Mouse (Mus musculus) NIH3T3 (cell line): ENCODE measurements at regions not wholly inside any gene's neighbourhood (a gene's known extent, or its start where the extent isn't known, plus 50 kb on each side); places are given as distances from the start of the nearest gene placed in this dataset.
A peak's percentile ranks its signal among the peaks of the same experiment; 100 is the strongest.

Experiments used
- DNase-seq: peaks from one replicate; pipeline ENCODE4 v3.0.0-alpha.2; 2012; ENCODE audit warnings: low read depth

GRCm38 (mm10) chr5:46488140-46488942 is 630.9 kb upstream of the Lcorl start:
- no peak for DNase-seq

- DNase-seq, result no peak
Observed at GRCm38 (mm10) chr5:46486740-46487326, 629.4 kb upstream of the Lcorl start.

DNA sequence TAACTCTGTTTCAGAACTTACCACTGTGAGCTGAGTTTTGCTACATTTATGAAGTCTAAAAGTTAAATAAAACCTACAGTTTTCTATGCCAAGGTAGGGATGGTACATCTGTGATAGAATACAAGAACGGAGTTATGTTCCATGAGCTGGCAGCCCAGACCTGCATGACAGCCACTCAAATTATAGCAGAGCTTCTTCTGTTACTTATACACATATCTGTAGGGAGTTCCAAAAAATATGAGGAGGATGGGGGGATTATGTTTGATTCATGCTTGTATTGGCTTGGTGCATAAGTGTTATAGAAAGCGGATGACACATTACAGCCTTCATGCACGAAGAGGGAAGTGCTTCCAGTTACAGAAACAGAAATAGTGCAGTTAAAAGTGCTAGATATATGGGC is 598.9 kb upstream of the Lcorl start:
- no peak for DNase-seq

DNA sequence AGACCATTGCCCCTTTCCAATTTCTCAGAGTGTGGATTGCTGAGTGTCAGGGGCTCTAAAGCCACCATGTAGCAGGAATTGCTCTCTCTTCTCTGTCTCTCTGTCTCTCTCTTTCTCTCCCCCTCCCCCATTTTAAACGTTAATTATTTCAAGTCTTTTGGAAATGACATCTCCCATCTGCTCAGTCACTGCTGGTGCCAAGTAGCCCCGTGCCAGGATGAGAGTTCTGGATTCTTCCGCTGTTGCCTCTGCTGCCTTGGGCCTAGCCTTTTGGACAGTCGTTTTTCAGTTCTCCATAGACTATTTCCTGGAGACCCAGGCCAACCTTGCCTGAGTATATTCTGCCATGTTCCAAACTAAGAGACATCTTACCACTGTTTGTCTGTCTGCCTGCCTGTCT is 590.9 kb upstream of the Lcorl start:
- no peak for DNase-seq

GRCm38 (mm10) chr5:46445844-46446243 is 588.4 kb upstream of the Lcorl start:
- no peak for DNase-seq

DNA sequence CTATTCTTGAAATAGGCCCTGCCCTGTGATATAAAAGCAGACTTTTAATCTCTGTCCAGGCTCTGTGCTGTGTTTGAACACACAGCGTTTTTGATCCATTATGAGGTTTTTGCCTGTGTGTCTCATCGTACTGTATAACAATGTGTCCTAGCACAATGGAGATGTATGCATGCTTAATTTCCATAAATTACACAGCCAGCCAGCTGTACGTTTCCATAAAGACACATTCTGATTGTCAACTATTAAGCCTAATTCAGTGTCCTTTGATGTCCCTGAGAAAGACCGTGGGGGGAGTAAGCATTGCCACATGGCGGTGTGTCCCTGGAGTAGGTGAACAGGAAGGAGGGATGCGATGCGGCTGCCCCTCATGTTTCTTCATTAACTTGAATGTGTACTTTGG is 587.7 kb upstream of the Lcorl start:
- no peak for DNase-seq

DNA sequence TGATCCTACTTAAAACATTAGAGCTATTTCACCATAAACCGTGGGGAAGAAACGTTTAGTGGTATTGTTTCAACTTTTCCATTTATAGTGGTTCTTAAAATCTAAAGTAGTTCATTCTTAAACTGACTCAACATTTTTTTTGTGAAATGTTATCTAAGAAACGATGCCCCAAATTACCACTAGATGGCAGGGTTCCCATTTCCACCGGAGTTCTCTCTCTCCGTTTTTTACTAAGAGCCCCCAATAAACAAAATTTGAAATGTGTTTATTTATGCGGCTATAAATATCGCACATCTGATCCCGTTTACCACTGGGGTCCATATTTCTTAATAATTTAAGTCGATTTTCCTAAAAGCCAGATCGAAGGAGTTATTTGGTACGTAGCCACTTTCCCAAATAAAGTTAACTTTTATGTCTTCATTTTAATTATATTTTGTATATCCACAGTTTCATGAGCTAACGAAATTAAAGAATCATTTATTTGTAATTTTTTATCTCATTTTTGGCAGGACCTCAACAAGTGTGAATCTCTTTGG is 586.5 kb upstream of the Lcorl start:
- peak; percentile 66 for DNase-seq

GRCm38 (mm10) chr5:46442600-46443248 is 585.3 kb upstream of the Lcorl start:
- no peak for DNase-seq

DNA sequence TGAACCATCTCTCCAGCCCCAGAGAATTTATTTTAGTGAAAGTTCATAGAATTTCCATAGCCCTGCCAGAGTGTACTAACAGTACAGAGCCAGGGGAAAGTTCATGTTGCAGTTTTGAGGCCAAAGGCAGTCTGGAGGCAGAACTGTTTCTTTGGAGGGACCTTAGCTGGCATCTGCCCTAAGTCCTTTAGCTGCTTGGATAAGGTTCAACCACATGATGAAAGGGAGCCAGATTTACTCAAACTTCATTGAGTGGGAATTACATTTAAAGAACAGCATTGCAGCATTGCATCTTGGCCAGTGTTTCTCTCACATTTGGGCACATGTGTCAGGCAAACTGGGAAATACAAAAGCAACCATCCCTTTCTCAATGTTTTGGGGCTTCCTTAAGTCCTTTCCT is 584.3 kb upstream of the Lcorl start:
- no peak for DNase-seq

DNA sequence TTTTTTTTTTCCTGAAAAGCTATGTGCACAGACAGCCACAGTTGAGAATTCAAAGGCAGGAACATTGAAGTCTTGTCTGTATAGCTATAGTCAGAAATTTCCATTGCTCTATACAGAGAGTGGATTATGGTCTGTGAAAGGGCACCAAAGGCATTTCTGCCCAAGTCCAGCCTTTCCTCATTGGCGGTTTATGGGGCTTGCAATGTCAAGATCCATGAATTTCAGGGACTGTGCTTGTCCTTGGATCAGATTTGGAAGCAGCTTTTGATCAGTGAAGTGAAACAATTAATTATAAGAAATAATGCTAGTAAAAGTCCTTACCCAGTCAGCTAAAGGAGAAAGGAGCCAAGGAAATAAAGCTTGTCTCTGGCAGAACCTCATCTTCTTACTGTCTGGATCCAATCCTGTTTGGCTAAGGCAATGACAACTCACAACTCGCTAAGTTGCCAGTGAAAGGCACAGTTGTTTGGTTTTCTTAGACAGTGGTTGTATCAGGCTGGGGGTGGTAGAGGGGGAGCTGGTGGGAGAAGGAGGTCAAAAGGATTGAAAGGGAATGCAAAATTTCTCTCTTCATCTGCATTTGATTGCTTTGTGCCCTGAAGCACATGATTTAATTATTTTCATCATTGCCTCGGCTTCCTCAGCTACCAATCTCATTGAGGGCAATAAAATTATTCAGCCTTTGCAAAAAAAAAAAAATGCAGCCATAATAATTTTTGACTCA is 574.4 kb upstream of the Lcorl start:
- DNase-seq, result no peak

- no peak for DNase-seq
Observed at GRCm38 (mm10) chr5:46422738-46423137, 565.3 kb upstream of the Lcorl start.

GRCm38 (mm10) chr5:46406969-46407368 is 549.6 kb upstream of the Lcorl start:
- DNase-seq, result no peak

GRCm38 (mm10) chr5:46406404-46406803 is 549.0 kb upstream of the Lcorl start:
- peak; percentile 21 for DNase-seq

DNA sequence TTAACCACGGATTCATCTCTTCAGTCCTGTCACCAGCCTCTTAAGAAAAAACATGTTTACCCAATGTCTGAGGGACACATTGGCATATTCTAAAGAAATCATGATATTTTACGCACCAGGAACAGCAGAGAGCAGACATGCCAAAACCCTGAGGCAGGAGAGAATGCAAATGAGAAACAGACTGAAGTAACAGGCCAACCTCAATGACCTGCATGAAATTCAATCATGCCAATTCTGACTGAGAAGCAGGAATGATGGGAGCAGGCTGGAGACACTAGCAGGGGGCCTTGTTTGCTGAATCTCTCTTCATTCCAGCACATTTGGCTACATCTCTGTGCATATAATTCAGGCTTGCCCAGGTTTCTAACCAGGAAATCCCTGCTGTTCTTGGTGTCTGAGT is 529.2 kb upstream of the Lcorl start:
- DNase-seq, result no peak

DNA sequence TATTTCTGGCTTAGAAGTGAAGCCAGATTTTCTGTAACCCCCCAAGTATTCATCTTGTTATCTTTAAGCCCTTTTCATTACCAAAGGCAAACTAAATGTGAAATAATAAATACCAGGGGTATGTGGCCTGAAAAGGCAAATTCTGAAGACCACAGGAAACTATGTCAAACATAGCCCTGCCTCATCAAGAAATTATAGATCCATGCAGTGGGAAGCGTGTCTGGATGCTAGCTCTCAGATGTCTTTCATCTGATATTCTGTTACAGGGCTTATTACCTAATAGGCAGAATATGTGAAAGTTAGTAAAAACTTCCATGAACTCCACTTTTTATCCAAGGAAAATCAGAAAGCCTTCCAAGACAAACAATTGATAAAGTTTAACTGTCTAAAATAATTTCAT is 509.9 kb upstream of the Lcorl start:
- DNase-seq, result no peak

- peak; percentile 37 for DNase-seq
Observed at GRCm38 (mm10) chr5:46363661-46364060, 506.2 kb upstream of the Lcorl start.

GRCm38 (mm10) chr5:46361637-46362036 is 504.2 kb upstream of the Lcorl start:
- no peak for DNase-seq

- no peak for DNase-seq
Observed at GRCm38 (mm10) chr5:46348448-46348847, 491.0 kb upstream of the Lcorl start.

- peak; percentile 83 for DNase-seq
Observed at GRCm38 (mm10) chr5:46347368-46348083, 490.1 kb upstream of the Lcorl start.

GRCm38 (mm10) chr5:46338461-46338860 is 481.0 kb upstream of the Lcorl start:
- DNase-seq, result no peak

- no peak for DNase-seq
Observed at GRCm38 (mm10) chr5:46330880-46331279, 473.5 kb upstream of the Lcorl start.
